Mouse (Mus musculus): Measurements from ENCODE around the gene Khk. TPM values are rescaled to one million over a fixed set of nuclear protein-coding genes. Genes with fewer than 3 reads are reported as not detected.

Khk gene
- total RNA-seq, 2 experiments from 2014 or later, result 8.0 to 12.7 TPM

GRCm38 (mm10) chr5:30913060-30913841, 8.0 kb upstream of the Khk start, which contains the start of gene Emilin1:
Emilin1 (plus strand) TSS chr5:30913402.
- no peak for DNase-seq (ENCODE audit: low spot score in 2 of 2)

DNA sequence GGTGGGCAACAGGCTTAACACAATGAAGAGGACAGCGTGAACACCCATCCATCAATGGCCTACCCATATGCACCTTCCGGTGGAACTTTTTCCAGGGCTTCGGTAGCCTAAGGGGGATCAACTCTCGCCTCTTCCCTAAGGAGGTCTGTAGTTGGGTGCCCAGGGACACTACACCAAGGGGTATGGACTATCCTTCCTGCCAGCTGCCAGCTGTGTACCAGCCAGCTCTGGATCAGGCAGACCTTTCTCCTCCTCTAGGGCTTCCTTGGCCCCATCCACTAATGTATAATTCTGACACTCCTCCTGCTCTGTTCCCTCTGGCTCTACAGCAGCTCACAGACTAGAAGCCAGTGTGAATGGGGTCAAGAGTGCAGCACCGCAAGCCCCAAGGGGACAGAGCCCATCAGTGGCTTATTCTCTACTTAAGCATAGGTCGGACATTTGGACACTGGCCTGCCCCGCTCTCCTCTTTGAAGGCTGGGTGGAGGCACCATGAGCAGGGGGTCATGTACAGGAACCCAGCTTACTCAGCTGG, 7.1 kb upstream of the Khk start:
- DNase-seq (ENCODE audit: low spot score in 2 of 2), result no peak

DNA sequence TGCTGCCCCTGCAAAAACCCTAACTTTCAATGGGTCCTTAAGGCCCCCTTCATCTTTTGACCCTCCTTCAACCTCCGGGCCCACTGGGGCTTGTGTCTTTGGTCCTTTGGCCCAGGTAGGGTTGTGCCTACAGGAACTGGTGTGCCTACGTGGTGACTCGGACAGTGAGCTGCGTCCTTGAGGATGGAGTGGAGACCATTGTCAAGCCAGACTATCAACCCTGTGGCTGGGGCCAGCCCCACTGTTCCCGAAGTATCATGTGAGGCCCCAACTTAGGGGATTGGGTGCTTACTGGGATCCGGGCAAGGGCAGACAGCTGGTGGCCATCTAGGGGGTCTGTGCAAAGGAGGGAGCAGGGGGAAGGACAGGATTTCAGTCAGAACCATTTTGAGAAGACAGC, 6.4 kb upstream of the Khk start:
- no peak for DNase-seq (ENCODE audit: low spot score in 2 of 2)

DNA sequence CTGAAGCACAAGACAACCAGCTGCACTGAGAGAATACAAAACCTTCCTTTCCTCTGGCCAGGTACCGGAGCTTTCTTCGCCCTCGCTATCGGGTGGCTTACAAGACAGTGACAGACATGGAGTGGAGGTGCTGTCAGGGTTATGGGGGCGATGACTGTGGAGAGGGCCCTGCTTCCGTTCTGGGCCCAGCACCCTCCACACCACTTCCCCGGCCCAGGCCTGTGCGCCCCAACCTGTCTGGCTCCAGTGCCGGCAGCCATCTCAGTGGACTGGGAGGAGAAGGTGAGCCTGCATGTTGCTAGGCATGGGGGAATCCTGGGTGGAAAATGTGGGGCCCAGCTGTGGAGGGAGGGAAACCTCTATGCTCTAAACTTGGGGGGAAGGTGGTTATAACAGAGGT, 5.8 kb upstream of the Khk start:
- DNase-seq (ENCODE audit: low spot score in 2 of 2), result no peak

DNA sequence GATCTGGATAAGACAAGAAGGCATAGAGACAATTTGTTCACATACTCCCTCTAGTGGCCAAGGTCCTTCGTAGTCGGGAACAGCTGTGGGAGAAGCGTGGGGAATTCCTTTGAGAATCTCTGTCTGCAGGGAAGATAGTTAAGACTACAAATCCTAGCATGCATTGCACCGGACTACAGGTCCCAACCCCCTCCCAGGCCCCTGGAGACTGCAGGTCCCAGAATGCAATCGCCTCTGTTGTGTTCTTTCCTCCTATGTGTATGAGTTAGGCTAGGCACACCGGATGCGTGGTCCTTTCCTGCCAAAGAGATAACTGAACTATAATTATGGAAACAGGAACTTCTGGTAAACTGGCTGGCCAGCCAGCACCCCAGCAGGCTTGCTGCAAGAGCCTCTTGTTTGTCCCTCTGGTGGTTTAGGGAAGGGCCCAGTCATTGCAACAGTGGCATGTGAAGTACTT, 5.2 kb upstream of the Khk start:
- peak; percentile 79 to 84 for DNase-seq (ENCODE audit: low spot score in 2 of 2)

GRCm38 (mm10) chr5:30916841-30917240, 4.4 kb upstream of the Khk start:
- no peak for DNase-seq (ENCODE audit: low spot score in 2 of 2)

- no peak for DNase-seq (ENCODE audit: low spot score in 2 of 2)
Observed at GRCm38 (mm10) chr5:30917348-30917747, 3.9 kb upstream of the Khk start.

DNA sequence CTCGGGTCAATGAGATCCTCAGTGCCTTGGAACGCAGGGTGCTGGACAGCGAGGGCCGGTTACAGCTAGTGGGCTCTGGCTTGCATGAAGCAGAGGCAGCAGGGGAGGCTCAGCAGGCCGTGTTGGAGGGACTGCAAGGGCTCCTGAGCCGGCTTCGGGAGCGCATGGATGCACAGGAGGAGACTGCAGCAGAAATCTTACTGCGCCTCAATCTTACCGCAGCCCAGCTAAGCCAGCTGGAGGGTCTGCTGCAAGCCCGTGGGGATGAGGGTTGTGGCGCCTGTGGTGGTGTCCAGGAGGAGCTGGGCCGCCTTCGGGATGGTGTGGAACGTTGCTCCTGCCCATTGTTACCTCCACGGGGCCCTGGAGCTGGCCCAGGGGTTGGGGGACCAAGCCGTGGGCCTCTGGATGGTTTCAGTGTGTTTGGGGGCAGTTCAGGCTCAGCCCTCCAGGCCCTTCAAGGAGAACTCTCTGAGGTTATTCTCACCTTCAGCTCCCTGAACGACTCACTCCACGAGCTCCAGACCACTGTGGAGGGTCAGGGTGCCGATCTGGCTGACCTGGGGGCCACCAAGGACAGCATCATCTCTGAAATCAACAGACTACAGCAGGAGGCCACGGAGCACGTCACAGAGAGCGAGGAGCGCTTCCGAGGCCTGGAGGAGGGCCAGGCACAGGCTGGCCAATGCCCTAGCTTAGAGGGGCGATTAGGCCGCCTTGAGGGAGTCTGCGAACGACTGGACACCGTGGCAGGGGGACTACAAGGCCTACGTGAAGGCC, 3.1 kb upstream of the Khk start:
- no peak for DNase-seq (ENCODE audit: low spot score in 2 of 2)

- DNase-seq (ENCODE audit: low spot score in 2 of 2), result no peak
Observed at GRCm38 (mm10) chr5:30918691-30919090, 2.5 kb upstream of the Khk start.

GRCm38 (mm10) chr5:30919831-30920614, 1.2 kb upstream of the Khk start:
- peak in 1 of 2 experiments; percentile 17 for DNase-seq (ENCODE audit: low spot score in 2 of 2)

DNA sequence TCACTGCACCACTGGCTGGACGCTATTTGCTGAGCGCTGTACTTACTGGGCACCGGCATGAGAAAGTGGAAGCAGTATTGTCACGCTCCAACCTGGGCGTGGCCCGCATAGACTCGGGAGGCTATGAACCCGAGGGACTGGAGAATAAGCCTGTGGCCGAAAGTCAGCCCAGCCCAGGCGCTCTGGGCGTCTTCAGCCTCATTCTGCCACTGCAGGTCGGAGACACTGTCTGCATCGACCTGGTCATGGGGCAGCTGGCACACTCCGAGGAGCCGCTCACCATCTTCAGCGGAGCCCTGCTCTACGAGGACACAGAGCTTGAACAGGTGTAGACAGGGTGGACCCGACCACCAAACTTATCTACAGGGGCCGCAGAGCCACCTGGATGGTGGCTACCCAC, 610 bp upstream of the Khk start:
- peak in 1 of 2 experiments; percentile 19 for DNase-seq (ENCODE audit: low spot score in 2 of 2)

- no peak for DNase-seq (ENCODE audit: low spot score in 2 of 2)
Observed at GRCm38 (mm10) chr5:30922581-30923041, 1.4 kb downstream of the Khk start.

- no peak for DNase-seq (ENCODE audit: low spot score in 2 of 2)
Observed at GRCm38 (mm10) chr5:30923119-30923518, 1.9 kb downstream of the Khk start.

DNA sequence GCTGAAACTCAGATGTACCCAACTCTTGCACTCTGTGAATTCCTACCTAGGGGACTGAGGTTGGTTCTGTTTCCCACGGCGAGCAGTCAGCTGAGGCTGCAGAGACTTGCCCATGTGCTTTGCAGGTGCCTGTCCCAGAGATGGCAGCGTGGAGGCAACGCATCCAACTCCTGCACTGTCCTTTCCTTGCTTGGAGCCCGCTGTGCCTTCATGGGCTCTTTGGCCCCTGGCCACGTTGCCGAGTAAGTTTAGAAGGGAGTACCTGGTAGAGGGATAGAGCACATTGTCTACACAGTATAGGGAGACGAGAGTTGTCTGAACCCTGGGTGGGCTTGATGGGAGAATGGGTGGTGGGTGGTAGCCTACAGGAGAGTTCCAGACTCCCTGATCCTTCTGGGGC, 3.4 kb downstream of the Khk start:
- no peak for DNase-seq (ENCODE audit: low spot score in 2 of 2)

GRCm38 (mm10) chr5:30925217-30925616, 4.0 kb downstream of the Khk start:
- no peak for DNase-seq (ENCODE audit: low spot score in 2 of 2)

- peak in 1 of 2 experiments; percentile 4 for DNase-seq (ENCODE audit: low spot score in 2 of 2)
Observed at GRCm38 (mm10) chr5:30926073-30926472, 4.8 kb downstream of the Khk start.

GRCm38 (mm10) chr5:30927945-30928529, 6.8 kb downstream of the Khk start:
- peak in 1 of 2 experiments; percentile 59 for DNase-seq (ENCODE audit: low spot score in 2 of 2)

DNA sequence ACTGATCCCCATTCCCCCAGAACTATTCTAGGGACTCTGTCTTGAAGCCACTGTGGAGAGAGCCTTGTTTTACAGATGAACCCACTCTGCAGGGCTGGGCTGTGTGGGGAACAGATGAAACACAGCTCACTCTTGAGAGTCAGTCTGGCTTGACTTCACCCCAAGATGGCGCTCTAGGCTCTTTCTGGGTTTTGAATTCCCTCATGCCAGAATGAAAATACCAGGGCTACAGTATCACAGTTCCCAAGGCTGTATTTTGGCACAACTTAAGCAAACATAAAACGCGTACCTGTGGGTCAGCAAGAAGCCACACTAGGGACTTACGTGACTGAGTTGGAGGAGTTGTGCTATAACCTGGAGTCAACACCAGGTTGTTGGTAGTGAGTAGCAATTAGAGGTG, 8.9 kb downstream of the Khk start:
- DNase-seq (ENCODE audit: low spot score in 2 of 2), result peak; percentile 89 to 90

DNA sequence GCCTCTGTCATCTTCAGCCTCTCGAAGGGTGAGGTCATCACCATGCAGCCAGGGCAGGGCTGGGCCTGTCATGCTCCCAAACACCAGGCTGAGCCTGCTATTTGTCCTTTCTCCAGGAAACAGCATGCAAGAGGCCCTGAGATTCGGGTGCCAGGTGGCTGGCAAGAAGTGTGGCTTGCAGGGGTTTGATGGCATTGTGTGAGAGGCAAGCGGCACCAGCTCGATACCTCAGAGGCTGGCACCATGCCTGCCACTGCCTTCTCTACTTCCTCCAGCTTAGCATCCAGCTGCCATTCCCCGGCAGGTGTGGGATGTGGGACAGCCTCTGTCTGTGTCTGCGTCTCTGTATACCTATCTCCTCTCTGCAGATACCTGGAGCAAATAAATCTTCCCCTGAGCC, 9.6 kb downstream of the Khk start:
- DNase-seq (ENCODE audit: low spot score in 2 of 2), result peak in 1 of 2 experiments; percentile 14

GRCm38 (mm10) chr5:30931378-30931777, 10.1 kb downstream of the Khk start:
- peak in 1 of 2 experiments; percentile 12 for DNase-seq (ENCODE audit: low spot score in 2 of 2)

GRCm38 (mm10) chr5:30933705-30934104, 12.5 kb downstream of the Khk start:
- DNase-seq (ENCODE audit: low spot score in 2 of 2), result no peak
